Mouse (Mus musculus): ENCODE results near the gene Pde4d.
A peak's percentile ranks its signal among the peaks of the same experiment; 100 is the strongest.

The Pde4d gene

GRCm38 (mm10) chr13:109388626-109389220 lies 939.0 kb downstream of the Pde4d start:
- no peak for DNase-seq (ENCODE audit: low spot score in 2 of 2)

GRCm38 (mm10) chr13:109402396-109402795 lies 952.6 kb downstream of the Pde4d start:
- DNase-seq (ENCODE audit: low spot score in 2 of 2) = no peak

- DNase-seq (ENCODE audit: low spot score in 2 of 2) = no peak
Measured at GRCm38 (mm10) chr13:109402936-109403335, 953.2 kb downstream of the Pde4d start.

- no peak for DNase-seq (ENCODE audit: low spot score in 2 of 2)
Measured at GRCm38 (mm10) chr13:109406341-109406740, 956.6 kb downstream of the Pde4d start.

- no peak for DNase-seq (ENCODE audit: low spot score in 2 of 2)
Measured at GRCm38 (mm10) chr13:109407371-109407770, 957.6 kb downstream of the Pde4d start.

GRCm38 (mm10) chr13:109420426-109420825 lies 970.7 kb downstream of the Pde4d start:
- DNase-seq (ENCODE audit: low spot score in 2 of 2) = no peak

- DNase-seq (ENCODE audit: low spot score in 2 of 2) = no peak
Measured at GRCm38 (mm10) chr13:109424906-109425305, 975.2 kb downstream of the Pde4d start.

GRCm38 (mm10) chr13:109425548-109425947 lies 975.8 kb downstream of the Pde4d start:
- DNase-seq (ENCODE audit: low spot score in 2 of 2) = no peak

GRCm38 (mm10) chr13:109426058-109426457 lies 976.3 kb downstream of the Pde4d start:
- no peak for DNase-seq (ENCODE audit: low spot score in 2 of 2)

- no peak for DNase-seq (ENCODE audit: low spot score in 2 of 2)
Measured at GRCm38 (mm10) chr13:109427541-109427940, 977.8 kb downstream of the Pde4d start.

GRCm38 (mm10) chr13:109429544-109429943 lies 979.8 kb downstream of the Pde4d start:
- no peak for DNase-seq (ENCODE audit: low spot score in 2 of 2)

GRCm38 (mm10) chr13:109437231-109437776 lies 987.6 kb downstream of the Pde4d start:
- no peak for DNase-seq (ENCODE audit: low spot score in 2 of 2)

- DNase-seq (ENCODE audit: low spot score in 2 of 2) = no peak
Measured at GRCm38 (mm10) chr13:109439436-109440161, 989.9 kb downstream of the Pde4d start.

- DNase-seq (ENCODE audit: low spot score in 2 of 2) = peak; percentile 52 to 62
Measured at GRCm38 (mm10) chr13:109440331-109440730, 990.6 kb downstream of the Pde4d start.

- DNase-seq (ENCODE audit: low spot score in 2 of 2) = peak; percentile 72 to 75
Measured at GRCm38 (mm10) chr13:109440881-109441280, 991.1 kb downstream of the Pde4d start.

GRCm38 (mm10) chr13:109441401-109441973 lies 991.7 kb downstream of the Pde4d start:
- no peak for DNase-seq (ENCODE audit: low spot score in 2 of 2)

GRCm38 (mm10) chr13:109446138-109446537 lies 996.4 kb downstream of the Pde4d start:
- no peak for DNase-seq (ENCODE audit: low spot score in 2 of 2)

- no peak for DNase-seq (ENCODE audit: low spot score in 2 of 2)
Measured at GRCm38 (mm10) chr13:109448121-109448520, 998.4 kb downstream of the Pde4d start.

- DNase-seq (ENCODE audit: low spot score in 2 of 2) = no peak
Measured at GRCm38 (mm10) chr13:109474344-109474743, 1024.6 kb downstream of the Pde4d start.

GRCm38 (mm10) chr13:109481446-109481845 lies 1031.7 kb downstream of the Pde4d start:
- DNase-seq (ENCODE audit: low spot score in 2 of 2) = peak in 1 of 2 experiments; percentile 38

- DNase-seq (ENCODE audit: low spot score in 2 of 2) = no peak
Measured at GRCm38 (mm10) chr13:109486166-109486565, 1036.4 kb downstream of the Pde4d start.

GRCm38 (mm10) chr13:109487378-109487777 lies 1037.6 kb downstream of the Pde4d start:
- no peak for DNase-seq (ENCODE audit: low spot score in 2 of 2)

GRCm38 (mm10) chr13:109490853-109491252 lies 1041.1 kb downstream of the Pde4d start:
- DNase-seq (ENCODE audit: low spot score in 2 of 2) = no peak

All from urinary bladder, postnatal 4 days (tissue).